Mouse (Mus musculus) T-cell, adult 2 months (primary cell): ENCODE data around the gene Mdm4.

Experiments
- DNase-seq: peaks from one replicate; pipeline ENCODE4 v3.0.0; 2022; ENCODE audit warnings: low spot score

Gene Mdm4

GRCm38 (mm10) chr1:133030461-133030860, at the start of gene Mdm4:
Gene Mdm4, minus strand, starts transcription at chr1:133030561.
- DNase-seq = no peak

GRCm38 (mm10) chr1:133080079-133080561, 49.8 kb upstream of the Mdm4 start:
- no peak for DNase-seq

- DNase-seq = no peak
These were observed 49.1 kb upstream of the Mdm4 start for GRCm38 (mm10) chr1:133079509-133079908.

- no peak for DNase-seq
These were observed 48.0 kb upstream of the Mdm4 start for GRCm38 (mm10) chr1:133078338-133078727.

- no peak for DNase-seq
These were observed 47.4 kb upstream of the Mdm4 start for GRCm38 (mm10) chr1:133077606-133078337.

- no peak for DNase-seq
These were observed 46.5 kb upstream of the Mdm4 start for GRCm38 (mm10) chr1:133076681-133077514.

GRCm38 (mm10) chr1:133075651-133076400, 45.5 kb upstream of the Mdm4 start:
- DNase-seq = no peak

- no peak for DNase-seq
These were observed 44.2 kb upstream of the Mdm4 start for GRCm38 (mm10) chr1:133074541-133074940.

GRCm38 (mm10) chr1:133073327-133073856, 43.0 kb upstream of the Mdm4 start:
- peak; percentile 43 for DNase-seq

GRCm38 (mm10) chr1:133071666-133072381, 41.5 kb upstream of the Mdm4 start:
- DNase-seq = no peak

- no peak for DNase-seq
These were observed 39.8 kb upstream of the Mdm4 start for GRCm38 (mm10) chr1:133070157-133070556.

- DNase-seq = no peak
These were observed 39.1 kb upstream of the Mdm4 start for GRCm38 (mm10) chr1:133069275-133070120.

GRCm38 (mm10) chr1:133068669-133069274, 38.4 kb upstream of the Mdm4 start:
- no peak for DNase-seq

GRCm38 (mm10) chr1:133068268-133068667, 37.9 kb upstream of the Mdm4 start:
- DNase-seq = no peak

- no peak for DNase-seq
These were observed 32.8 kb upstream of the Mdm4 start for GRCm38 (mm10) chr1:133063164-133063563.

GRCm38 (mm10) chr1:133060681-133061080, 30.3 kb upstream of the Mdm4 start:
- DNase-seq = no peak

GRCm38 (mm10) chr1:133059592-133059991, 29.2 kb upstream of the Mdm4 start:
- no peak for DNase-seq

- DNase-seq = no peak
These were observed 27.1 kb upstream of the Mdm4 start for GRCm38 (mm10) chr1:133057345-133058034.

- no peak for DNase-seq
These were observed 24.0 kb upstream of the Mdm4 start for GRCm38 (mm10) chr1:133054326-133054725.
